Mouse (Mus musculus) ES-CJ7 (cell line): ENCODE measurements around the gene H2-T24.

ENCODE experiments used
- DNase-seq: peaks from one replicate; pipeline ENCODE4 v3.0.0; 2011; ENCODE audit warnings: low read depth, low spot score

The H2-T24 gene

DNA sequence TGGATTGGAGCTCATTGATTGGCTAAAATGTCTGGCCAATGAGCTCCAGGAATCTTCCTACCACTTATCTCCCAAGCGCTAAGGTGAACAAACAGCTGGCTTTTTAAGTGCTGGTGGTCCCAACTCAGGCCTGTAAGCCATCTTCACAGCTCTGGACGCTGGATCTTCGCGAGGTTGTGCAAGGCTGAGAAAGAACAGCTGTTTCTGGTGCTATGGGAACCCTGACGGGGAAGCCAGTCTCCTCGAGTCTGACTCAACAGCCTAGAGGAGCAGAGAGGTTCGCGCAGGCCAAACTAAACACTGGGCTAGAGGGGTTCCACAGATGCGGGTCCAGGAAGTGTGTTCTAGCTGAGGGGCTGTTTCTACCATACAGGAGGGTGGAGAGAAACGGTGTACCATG is 28.6 kb downstream of the H2-T24 start:
- no peak for DNase-seq

GRCm38 (mm10) chr17:35981776-35982175 is 38.6 kb downstream of the H2-T24 start:
- DNase-seq: peak; percentile 82

GRCm38 (mm10) chr17:35980363-35980754 is 40.0 kb downstream of the H2-T24 start:
- no peak for DNase-seq

GRCm38 (mm10) chr17:35979401-35980362 is 40.7 kb downstream of the H2-T24 start, which contains the start of the genes Gnl1 and Prr3:
Gene Gnl1, plus strand, starts transcription at chr17:35979851.
Gene Prr3, minus strand, starts transcription at chr17:35980236.
- DNase-seq: peak; percentile 94

DNA sequence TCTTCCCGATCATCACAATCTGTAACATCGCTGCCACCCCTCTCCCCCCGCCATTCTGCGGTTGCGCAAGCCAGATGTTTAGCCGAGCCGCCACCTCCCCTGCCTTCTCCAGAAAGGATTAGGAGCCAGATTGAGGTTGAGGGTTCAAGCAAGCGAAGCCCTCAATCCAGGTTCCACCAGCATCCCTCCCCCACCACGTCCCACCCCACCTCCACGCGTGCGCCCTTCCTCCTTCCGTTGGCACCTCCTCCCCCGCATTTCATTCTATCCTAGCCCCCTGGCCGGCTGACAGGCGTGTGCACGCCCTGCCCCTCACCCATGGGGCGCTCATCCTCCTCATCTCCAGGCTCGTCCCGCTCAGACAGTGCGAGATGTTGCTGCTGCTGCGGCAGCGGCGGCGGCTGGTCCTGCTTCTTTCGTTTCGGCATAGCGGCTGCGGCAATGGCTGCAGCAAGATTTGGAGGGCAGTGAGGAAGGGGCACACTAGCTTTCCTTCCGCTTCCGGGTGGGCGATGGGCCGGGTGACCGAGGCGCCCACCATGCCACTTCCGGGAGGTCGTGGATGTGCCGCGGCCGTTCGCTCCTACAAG is 41.5 kb downstream of the H2-T24 start:
- peak; percentile 77 for DNase-seq

DNA sequence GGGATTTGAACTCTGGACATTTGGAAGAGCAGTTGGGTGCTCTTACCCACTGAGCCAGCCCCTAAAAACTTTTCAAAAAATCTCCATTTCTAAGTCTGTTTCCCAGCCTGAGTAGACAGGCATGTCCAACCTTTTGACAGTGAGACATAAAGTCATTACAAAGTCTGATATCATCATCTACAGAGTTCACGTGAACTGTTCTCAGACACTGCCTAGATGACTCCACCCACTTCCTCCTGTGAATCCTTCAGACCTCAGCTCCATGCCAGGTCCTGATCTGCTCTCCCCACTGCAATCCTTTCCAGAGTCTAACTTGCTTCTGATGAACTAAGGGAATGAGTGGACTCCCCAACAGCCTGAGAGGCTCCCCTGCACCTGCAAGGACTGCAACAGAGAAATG is 48.2 kb downstream of the H2-T24 start:
- DNase-seq: no peak

DNA sequence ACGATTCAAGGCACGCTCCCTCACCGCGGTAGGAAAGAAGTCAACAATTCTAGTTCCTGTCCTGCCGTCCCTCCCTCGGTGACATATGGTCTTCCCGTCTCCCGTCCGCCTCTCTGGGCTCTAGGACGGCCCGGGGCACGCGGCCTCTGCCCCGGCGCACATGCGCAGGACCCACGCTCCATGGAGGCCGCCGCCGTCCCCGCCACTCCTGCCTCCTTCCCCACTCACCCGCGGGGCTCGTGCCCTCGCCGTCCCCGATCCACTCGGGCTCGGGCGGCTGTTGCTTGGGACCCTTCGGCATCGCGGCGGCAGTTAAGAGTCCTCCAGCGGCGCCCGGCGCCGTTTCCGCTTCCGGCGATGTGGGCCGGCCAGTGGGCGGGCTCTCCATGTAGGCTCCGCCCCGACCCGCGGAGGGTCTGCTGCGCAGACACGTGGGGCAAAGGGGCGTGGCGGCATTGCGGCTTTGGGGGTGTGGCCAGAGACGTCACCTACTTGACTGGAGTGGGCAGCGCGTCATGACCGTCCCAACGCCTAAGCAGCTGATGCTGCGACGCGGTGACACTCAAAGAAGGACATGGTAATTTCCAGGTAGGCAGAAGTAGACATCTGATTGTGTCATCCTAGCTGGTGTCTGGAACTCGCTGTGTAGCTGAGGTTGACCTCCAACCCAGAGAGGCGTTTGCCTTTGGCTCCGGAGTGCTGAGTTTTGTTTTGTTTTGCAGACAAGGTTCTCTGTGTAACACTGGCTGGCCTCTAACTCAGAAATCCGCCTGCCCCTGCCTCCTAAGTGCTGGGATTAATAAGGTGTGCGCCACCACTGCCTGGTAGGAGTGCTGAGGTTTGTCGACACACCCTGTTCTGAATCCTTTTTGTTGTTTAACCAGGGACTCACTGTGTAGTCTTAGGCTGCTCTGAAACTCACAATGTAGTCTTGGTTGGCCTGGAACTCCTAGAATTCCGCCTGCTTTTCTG is 50.7 kb downstream of the H2-T24 start, which contains the start of gene Abcf1:
TSS of gene Abcf1 (minus strand) at position 344 of the 972 bp plus-strand sequence.
- DNase-seq: peak; percentile 96

- no peak for DNase-seq
Measured at GRCm38 (mm10) chr17:35967621-35968020, 52.7 kb downstream of the H2-T24 start.

GRCm38 (mm10) chr17:35963279-35963678 is 57.1 kb downstream of the H2-T24 start:
- no peak for DNase-seq

DNA sequence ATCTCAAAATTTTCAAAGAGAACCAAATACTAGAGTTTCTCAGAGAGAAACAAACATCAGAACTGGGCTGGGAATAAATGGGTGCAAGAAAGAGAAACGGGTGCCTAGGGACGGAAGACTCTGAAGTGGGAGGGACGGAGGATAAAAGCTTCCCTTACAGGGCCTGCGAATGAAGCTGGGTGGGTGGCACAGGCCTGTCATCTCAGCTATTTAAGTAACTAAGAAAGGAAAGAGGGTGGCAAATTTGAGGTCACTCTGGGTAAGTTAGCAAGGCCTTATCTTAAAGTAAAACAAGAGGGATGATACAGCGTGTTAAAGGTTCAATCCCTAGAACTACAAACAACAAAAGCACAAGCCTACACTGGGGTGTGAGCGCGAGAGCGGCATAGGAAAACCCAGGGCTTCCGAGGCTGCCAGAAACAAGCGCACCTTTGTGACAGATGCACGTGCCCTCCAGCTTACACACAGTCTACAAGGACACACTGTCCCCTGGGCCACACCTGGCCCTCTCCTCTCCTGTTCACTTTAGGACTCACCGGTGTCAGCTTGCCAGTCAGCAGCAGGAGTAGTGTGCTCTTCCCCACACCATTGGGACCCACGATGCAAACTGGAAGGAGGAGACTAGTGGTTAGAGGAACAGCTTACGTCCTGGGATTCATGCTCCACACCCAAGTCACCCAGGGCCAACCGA is 61.7 kb downstream of the H2-T24 start:
- DNase-seq: no peak
